Mouse (Mus musculus): ENCODE measurements around the gene Mzf1. TPM values are rescaled to one million over a fixed set of nuclear protein-coding genes. Genes with fewer than 3 reads are reported as not detected.

The Mzf1 gene
- polyA plus RNA-seq, 1 experiment from 2014 or later, result 2.1 TPM

GRCm38 (mm10) chr7:13053961-13054286 lies 640 bp downstream of the Mzf1 start:
- Histone ChIP-seq H3K27ac (ENCODE audit: low read length) (no peak overlapping the region), H3K27me3 (replicated peaks; ENCODE audit: insufficient read depth, low read length) (no peaks in the 10 kb centered on the region), H3K9me3 (ENCODE audit: low read length) (no peaks in the 10 kb centered on the region), H3K4me3 (ENCODE audit: low read depth, low read length) (peak overlapping the region; percentile 61), H3K4me1 (ENCODE audit: insufficient read depth, low read depth, low read length) (no peaks in the 10 kb centered on the region), H3K4me2 (replicated peaks; ENCODE audit: low read depth, low read length) (peak overlapping the region; percentile 64), H3K9ac (replicated peaks; ENCODE audit: low read depth) (peak overlapping the region; percentile 27), H3K36me3 (ENCODE audit: insufficient read depth, low read length) (no peaks in the 10 kb centered on the region)
- no peak for DNase-seq (ENCODE audit: low spot score)
- 2% methylated on average over 15 of the region's 15 CpGs for WGBS
- no peak; the same call in 1 of the 2 replicates for TF ChIP-seq CTCF (IDR thresholded peaks at IDR 0.05)
- TF ChIP-seq EP300 (IDR thresholded peaks at IDR 0.05), result no peak
- ATAC-seq, result no peak

DNA sequence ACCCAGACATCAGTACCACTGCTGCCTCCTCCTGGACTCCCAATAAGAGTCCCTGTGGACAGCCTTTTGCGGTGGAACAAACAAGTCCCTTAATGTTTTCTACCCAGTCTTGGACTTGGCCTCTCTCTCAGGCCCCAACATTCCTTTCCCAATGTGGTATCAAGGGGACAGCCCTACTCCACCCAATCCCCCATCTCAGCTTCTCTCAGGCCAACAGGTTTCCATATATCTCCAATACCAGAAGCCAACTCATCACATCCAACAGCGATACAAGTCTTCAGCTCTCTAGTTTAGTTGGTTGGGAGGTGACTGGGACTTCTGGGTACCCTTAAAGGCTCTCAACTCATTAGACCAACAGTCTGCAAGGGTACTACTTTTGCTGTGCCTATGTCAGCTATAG lies 1.1 kb downstream of the Mzf1 start:
- H3K4me3 ChIP-seq (ENCODE audit: low read depth, low read length), result no peak overlapping the region

DNA sequence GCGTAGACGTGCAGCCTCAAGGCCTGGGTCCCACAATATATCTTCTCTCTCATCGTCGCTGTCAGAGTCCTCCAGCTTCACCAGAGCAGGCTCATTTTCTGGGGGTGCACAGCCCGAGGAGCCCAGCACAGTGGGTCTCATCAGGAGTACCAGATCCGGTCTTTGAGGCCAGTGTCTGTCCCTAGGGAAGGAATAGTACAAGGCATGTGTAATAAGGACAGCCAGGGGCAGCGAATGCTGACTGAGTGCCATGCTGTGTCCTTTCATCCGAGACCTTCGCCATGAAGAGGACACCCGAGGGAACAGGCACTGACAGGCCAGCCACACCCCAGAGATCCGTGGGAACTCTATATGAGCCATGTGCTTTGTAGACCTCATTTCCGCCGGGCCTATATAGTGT lies 1.6 kb downstream of the Mzf1 start:
- 89% methylated on average over 13 of the region's 13 CpGs for WGBS
- Histone ChIP-seq H3K4me1 (ENCODE audit: insufficient read depth, low read depth, low read length) (no peaks in the 10 kb centered on the region), H3K4me3 (ENCODE audit: low read depth, low read length) (no peak overlapping the region), H3K36me3 (ENCODE audit: insufficient read depth, low read length) (no peaks in the 10 kb centered on the region), H3K27me3 (replicated peaks; ENCODE audit: insufficient read depth, low read length) (no peaks in the 10 kb centered on the region), H3K9ac (replicated peaks; ENCODE audit: low read depth) (no peak overlapping the region), H3K27ac (ENCODE audit: low read length) (no peak overlapping the region), H3K4me2 (replicated peaks; ENCODE audit: low read depth, low read length) (no peak overlapping the region), H3K9me3 (ENCODE audit: low read length) (no peaks in the 10 kb centered on the region)
- DNase-seq (ENCODE audit: low spot score) (no peak), ATAC-seq (no peak)
- TF ChIP-seq EP300 (IDR thresholded peaks at IDR 0.05) (no peak), CTCF (IDR thresholded peaks at IDR 0.05) (no peak)

More for the DNA sequence above, 1.1 kb downstream of the Mzf1 start:
- no peak for TF ChIP-seq CTCF (IDR thresholded peaks at IDR 0.05)
- no peak for ATAC-seq
- H3K4me2 ChIP-seq (replicated peaks; ENCODE audit: low read depth, low read length), result no peak overlapping the region; the same call in 1 of the 2 replicates
- no peak for DNase-seq (ENCODE audit: low spot score)
- H3K27me3 ChIP-seq (replicated peaks; ENCODE audit: insufficient read depth, low read length), result no peaks in the 10 kb centered on the region
- no peaks in the 10 kb centered on the region for H3K4me1 ChIP-seq (ENCODE audit: insufficient read depth, low read depth, low read length)
- H3K9ac ChIP-seq (replicated peaks; ENCODE audit: low read depth), result no peak overlapping the region
- no peaks in the 10 kb centered on the region for H3K9me3 ChIP-seq (ENCODE audit: low read length)
- H3K36me3 ChIP-seq (ENCODE audit: insufficient read depth, low read length), result no peaks in the 10 kb centered on the region
- H3K27ac ChIP-seq (ENCODE audit: low read length), result no peak overlapping the region
- WGBS, result 95% methylated on average over 2 of the region's 2 CpGs

DNA sequence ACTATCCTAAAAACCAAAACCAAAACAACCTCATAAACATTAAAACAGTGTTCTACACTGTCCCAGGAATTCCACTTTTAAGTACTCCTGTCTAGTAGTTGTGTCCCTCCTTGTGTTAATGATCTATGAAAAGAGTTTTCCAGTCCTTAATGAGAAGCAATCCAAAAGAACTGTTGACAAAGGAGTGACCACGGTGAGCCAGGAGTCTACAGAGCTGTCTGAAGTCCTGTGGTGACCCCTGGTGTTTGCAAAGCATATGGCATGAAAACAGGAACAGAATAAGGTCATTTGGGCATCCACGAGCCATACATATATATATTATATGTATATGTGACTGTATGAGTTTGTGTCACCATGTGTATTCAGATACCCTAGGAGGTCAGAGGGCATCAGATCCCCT lies 8.5 kb downstream of the Mzf1 start:
- ATAC-seq, result peak; percentile 87
- peaks cover 18% of the 10 kb centered on the region for H3K27me3 ChIP-seq (replicated peaks; ENCODE audit: insufficient read depth, low read length)
- peak; percentile 94 for TF ChIP-seq CTCF (IDR thresholded peaks at IDR 0.05)
- no peak for TF ChIP-seq EP300 (IDR thresholded peaks at IDR 0.05)
- H3K9ac ChIP-seq (replicated peaks; ENCODE audit: low read depth), result no peak overlapping the region
- H3K4me2 ChIP-seq (replicated peaks; ENCODE audit: low read depth, low read length), result no peak overlapping the region
- H3K4me3 ChIP-seq (ENCODE audit: low read depth, low read length), result no peak overlapping the region
- WGBS, result 0% methylated on average over 2 of the region's 2 CpGs
- no peaks in the 10 kb centered on the region for H3K9me3 ChIP-seq (ENCODE audit: low read length)
- H3K4me1 ChIP-seq (ENCODE audit: insufficient read depth, low read depth, low read length), result peaks cover 6% of the 10 kb centered on the region; the same call in 1 of the 2 replicates
- H3K36me3 ChIP-seq (ENCODE audit: insufficient read depth, low read length), result no peaks in the 10 kb centered on the region
- DNase-seq (ENCODE audit: low spot score), result peak; percentile 92
- no peak overlapping the region for H3K27ac ChIP-seq (ENCODE audit: low read length)

DNA sequence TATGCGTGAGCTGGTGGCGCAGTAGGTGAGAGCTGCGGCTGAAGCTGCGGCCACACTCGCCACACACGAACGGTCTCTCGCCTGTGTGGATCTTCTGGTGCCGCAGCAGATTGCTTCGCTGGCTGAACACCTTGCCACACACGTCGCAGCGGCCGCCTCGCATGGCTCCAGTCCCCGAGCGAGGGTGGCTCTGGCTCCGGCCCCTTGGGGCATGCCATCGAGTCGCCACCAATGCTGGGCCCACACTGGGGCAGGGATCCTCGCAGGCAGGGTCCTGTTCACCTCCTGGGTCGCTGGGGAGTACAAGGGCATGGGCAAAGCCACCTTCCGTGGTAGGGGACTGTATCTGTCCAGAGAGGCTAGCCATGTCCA lies 10.3 kb downstream of the Mzf1 start:
- 4% methylated on average over 23 of the region's 23 CpGs for WGBS
- no peak for ATAC-seq

DNA sequence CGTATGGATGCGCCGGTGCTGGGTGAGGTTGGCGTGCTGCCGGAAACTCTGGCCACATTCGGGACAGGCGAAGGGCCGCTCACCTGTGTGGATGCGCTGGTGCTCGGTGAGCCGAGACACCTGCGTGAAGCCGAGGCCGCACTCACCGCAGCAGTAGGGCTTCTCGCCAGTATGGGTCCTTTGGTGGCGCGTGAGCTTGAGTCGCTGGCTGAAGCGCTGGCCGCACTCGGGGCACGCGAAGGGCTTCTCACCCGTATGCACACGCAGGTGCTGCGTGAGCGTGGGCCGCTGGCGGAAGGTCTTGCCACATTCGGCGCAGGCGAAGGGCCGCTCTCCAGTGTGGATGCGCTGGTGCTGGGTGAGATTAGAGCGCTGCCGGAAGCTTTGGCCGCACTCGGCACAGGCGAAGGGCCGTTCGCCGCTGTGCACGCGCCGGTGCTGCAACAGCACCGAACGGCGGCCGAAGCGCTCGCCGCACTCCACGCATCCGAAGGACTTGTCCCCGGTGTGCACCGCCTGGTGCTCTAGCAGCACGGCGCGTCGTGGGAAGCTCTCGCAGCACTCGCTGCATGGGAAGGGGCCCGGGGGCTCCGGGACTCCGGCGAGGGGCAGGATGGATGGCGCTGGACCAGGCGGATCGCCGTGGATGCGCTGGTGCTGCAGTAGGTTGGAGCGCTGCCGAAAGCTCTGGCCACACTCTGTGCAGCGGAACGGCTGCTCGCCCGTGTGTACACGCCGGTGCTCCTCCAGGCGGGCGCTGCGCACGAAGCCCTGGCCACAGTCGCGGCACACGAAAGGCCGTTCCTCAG lies 10.9 kb downstream of the Mzf1 start:
- Histone ChIP-seq H3K4me3 (ENCODE audit: low read depth, low read length) (peak overlapping the region; percentile 27), H3K27me3 (replicated peaks; ENCODE audit: insufficient read depth, low read length) (peaks cover 18% of the 10 kb centered on the region), H3K36me3 (ENCODE audit: insufficient read depth, low read length) (no peaks in the 10 kb centered on the region), H3K4me1 (ENCODE audit: insufficient read depth, low read depth, low read length) (peaks cover 10% of the 10 kb centered on the region), H3K9ac (replicated peaks; ENCODE audit: low read depth) (no peak overlapping the region), H3K27ac (ENCODE audit: low read length) (no peak overlapping the region), H3K9me3 (ENCODE audit: low read length) (no peaks in the 10 kb centered on the region), H3K4me2 (replicated peaks; ENCODE audit: low read depth, low read length) (peak overlapping the region; percentile 52)
- peak; percentile 24 for ATAC-seq
- TF ChIP-seq CTCF (IDR thresholded peaks at IDR 0.05) (0 out of 2 replicates have a peak, but pooled peaks have one; percentile 1), EP300 (IDR thresholded peaks at IDR 0.05) (no peak)
- DNase-seq (ENCODE audit: low spot score), result no peak
- WGBS, result 4% methylated on average over 87 of the region's 88 CpGs

More for the DNA sequence above, 10.3 kb downstream of the Mzf1 start:
- Histone ChIP-seq H3K36me3 (ENCODE audit: insufficient read depth, low read length) (no peaks in the 10 kb centered on the region), H3K4me3 (ENCODE audit: low read depth, low read length) (peak overlapping the region; percentile 27), H3K9ac (replicated peaks; ENCODE audit: low read depth) (no peak overlapping the region), H3K4me1 (ENCODE audit: insufficient read depth, low read depth, low read length) (peaks cover 6% of the 10 kb centered on the region), H3K4me2 (replicated peaks; ENCODE audit: low read depth, low read length) (peak overlapping the region; percentile 52), H3K27ac (ENCODE audit: low read length) (no peak overlapping the region), H3K27me3 (replicated peaks; ENCODE audit: insufficient read depth, low read length) (peaks cover 18% of the 10 kb centered on the region), H3K9me3 (ENCODE audit: low read length) (no peaks in the 10 kb centered on the region)
- no peak for DNase-seq (ENCODE audit: low spot score)
- TF ChIP-seq EP300 (IDR thresholded peaks at IDR 0.05), result no peak
- no peak for TF ChIP-seq CTCF (IDR thresholded peaks at IDR 0.05)
